Mouse (Mus musculus) B cell, adult (primary cell): Measurements from ENCODE around the gene Sec31b. TPM values are rescaled to one million over a fixed set of nuclear protein-coding genes. Genes with fewer than 3 reads are reported as not detected.

Experiments used
- total RNA-seq: library from RNA; stranded (reverse); gene quantifications from 4 replicates; pipeline ENCODE4 v1.2.4, GENCODE M21; 2023; ENCODE audit not compliant: inconsistent age

The Sec31b gene
- 1.9 to 3.2 TPM (median 2.5 TPM) in 4 replicates for total RNA-seq

GRCm38 (mm10) chr19:44545321-44546041, at the start of gene Sec31b:
Gene Sec31b, minus strand, starts transcription at chr19:44545864.

DNA sequence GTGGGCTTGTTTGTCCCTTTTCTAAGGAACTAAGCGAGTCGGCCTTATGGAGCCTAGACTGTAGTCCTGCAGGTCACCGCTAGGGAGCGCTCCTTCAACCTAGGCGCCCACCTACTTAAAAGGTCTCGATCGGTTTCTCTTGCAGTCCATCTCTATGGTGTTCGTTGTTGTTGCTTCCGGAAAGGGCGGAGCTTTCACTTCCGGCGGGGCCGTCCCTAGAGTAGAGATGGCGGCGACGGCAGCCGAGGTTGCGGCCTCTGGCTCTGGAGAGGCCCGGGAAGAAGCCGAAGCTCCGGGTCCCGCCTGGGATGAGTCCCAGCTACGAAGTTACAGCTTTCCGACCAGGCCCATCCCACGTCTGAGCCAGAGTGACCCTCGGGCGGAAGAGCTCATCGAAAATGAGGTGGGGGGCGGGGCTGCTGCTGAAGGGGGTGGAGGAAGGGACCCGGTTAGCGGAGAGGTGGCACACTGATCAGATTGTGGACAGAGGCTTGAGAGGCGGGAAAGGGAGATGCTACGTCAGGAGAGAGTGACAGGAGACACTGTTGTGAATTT, 17.1 kb upstream of the Sec31b start, which contains the start of gene Hif1an:
TSS of gene Hif1an (plus strand) at position 199 of the 555 bp plus-strand sequence.

DNA sequence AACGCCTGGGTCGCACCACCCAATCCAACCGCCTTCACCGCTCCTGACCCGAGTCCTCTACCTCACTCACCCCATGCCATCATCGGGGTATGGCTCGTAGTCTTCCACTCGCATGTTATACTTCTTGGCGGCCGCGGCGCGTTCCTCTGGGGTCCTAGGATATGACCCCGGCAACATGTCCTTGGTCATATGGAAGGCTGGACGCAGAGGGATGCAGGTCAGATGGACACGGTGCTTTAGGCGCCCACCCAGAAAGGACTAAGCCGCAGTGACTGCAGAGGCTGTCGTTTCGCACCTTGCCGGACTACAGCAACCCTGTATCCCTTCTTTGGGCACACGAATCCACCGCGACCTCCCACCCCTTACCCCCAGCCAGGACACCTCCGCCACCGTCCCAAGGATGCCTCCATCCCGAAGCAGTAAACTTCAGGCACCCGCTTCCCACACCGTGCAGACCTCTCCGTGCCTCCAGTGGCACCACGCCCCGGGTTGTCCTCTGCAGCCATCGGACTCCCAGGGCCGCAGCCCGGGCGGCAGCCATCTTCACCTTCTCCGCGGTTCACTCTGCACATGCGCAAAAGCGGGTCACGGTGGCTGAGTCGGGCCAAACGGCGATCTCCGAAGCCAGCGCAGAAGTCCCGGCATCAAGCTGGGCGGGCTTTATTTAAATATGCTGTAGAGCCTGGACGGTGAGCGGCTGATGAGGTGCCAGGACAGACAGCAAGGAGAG, 9.4 kb upstream of the Sec31b start, which contains the start of gene Ndufb8:
TSS of gene Ndufb8 (minus strand) at position 580 of the 730 bp plus-strand sequence.

GRCm38 (mm10) chr19:44552731-44553130, 7.1 kb upstream of the Sec31b start, which contains the start of gene Gm20538:
Gene Gm20538, minus strand, starts transcription at chr19:44552831.

GRCm38 (mm10) chr19:44493128-44493527, 52.5 kb downstream of the Sec31b start, which contains the start of gene Wnt8b:
Gene Wnt8b, plus strand, starts transcription at chr19:44493472.

Other genes with a start within 250 kb of the Sec31b start
- gene Scd4, start 212.8 kb downstream of the Sec31b start, total RNA-seq = 1.2 to 2.3 TPM (median 1.4 TPM) in 4 replicates
- gene Scd1, start 138.0 kb downstream of the Sec31b start, total RNA-seq = 946 to 1,048 TPM (median 1,031 TPM) in 4 replicates
- gene Wnt8b, start 52.4 kb downstream of the Sec31b start, total RNA-seq = not detected in 4 replicates
- not detected in 4 replicates for gene Gm20538, start 7.0 kb upstream of the Sec31b start, total RNA-seq
- gene Ndufb8, start 9.6 kb upstream of the Sec31b start, total RNA-seq = 100 to 138 TPM (median 127 TPM) in 4 replicates
- 50.7 to 64.0 TPM (median 56.0 TPM) in 4 replicates for gene Hif1an, start 17.0 kb upstream of the Sec31b start, total RNA-seq
- gene Pax2, start 210.2 kb upstream of the Sec31b start, total RNA-seq = not detected in 4 replicates